Mouse (Mus musculus) testis, adult 2 months (tissue): ENCODE results near the gene Cfap54.

ENCODE experiments used
- CTCF ChIP-seq: fragments of 200-500 bp; IDR thresholded peaks from 2 replicates; pipeline ENCODE4 v1.5.1; 2012; ENCODE audit warnings: low read depth, mild to moderate bottlenecking, inconsistent platforms, low read length, moderate library complexity; ENCODE audit not compliant: control insufficient read depth, insufficient read depth, insufficient replicate concordance
- POLR2A ChIP-seq: fragments of 200-500 bp; IDR thresholded peaks from 2 replicates; pipeline ENCODE4 v1.6.1; 2012; ENCODE audit warnings: low read depth, mild to moderate bottlenecking, inconsistent platforms, low read length, moderate library complexity; ENCODE audit not compliant: control insufficient read depth

DNA sequence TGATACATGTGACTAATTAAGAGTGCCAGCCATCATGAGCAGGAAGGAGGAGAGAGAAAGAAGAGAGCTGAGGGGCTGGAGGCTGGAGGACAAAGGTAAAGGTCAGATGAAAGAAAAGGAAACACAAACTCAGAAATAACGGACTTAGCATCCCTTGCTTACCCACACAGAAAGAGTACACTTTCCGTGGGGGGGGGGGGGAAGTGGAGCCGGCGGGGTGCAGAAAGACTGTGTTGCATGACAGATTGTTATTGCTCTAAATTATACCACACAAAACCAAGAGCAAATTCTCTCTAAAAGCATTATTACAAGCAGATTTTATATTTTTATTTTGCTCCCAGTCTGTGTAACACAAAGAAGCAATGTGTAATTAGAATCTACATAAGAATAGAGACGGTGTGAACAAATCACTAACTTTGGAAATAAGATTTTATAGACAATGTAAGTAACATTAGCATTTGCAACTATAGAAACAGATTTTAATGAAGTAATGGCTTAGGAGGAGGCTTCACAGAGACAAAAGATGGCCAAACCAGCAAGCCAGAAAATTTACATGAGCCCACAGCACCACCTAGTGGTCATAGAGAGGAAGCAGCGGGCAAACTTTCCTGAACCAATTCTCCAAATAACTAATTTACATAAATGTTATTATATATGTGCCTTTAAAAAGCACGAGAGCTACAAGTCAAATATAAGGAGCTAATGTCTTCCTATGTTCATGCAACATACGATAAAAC, 67.2 kb downstream of the Cfap54 start:
- TF ChIP-seq CTCF (no peak), POLR2A (no peak)
